Mouse (Mus musculus) 3T3-L1 (cell line): ENCODE measurements around the gene Rarres2.

Experiments
- DNase-seq: peaks from one replicate; pipeline ENCODE4 v3.0.0-alpha.2; 2015; ENCODE audit warnings: low read depth, low spot score

Gene Rarres2

GRCm38 (mm10) chr6:48572572-48573061 is at the start of gene Rarres2:
Gene Rarres2, minus strand, starts transcription at chr6:48572789.
- DNase-seq, result no peak

DNA sequence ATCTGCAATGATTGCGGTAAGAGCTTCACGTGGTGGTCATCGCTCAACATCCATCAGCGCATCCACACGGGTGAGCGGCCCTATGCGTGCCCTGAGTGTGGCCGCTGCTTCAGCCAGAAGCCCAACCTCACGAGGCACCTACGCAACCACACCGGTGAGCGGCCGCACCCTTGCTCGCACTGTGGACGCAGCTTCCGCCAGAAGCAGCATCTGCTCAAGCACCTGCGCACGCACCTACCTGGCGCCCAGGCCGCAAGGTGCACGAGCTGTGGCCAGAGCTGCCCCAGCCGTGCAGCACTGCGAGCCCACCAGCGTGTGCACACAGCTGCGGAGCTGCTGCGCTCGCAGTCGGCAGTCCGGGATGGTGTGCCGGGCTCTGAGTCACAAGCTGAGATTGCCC is 47.4 kb upstream of the Rarres2 start:
- DNase-seq, result no peak

DNA sequence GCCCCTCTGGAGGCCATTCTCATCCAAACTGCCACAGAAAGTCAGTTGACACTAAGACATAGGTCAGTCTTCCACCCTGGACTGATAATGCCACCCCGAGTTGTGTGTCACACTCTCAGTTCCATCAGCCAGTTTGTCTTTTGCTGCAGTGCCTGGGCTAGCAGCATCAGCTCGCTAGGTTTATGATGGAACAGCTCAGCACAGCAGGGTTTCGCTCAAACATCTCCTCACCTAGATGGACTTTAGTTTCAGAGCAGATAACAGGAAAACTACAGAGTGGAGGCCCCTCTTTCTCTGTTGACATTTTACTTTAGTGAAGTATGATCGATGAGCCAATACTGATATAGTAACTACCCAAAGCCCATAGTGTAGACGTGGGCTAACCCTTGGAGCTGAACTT is 42.2 kb upstream of the Rarres2 start:
- no peak for DNase-seq

GRCm38 (mm10) chr6:48613464-48613863 is 40.9 kb upstream of the Rarres2 start:
- DNase-seq, result no peak

GRCm38 (mm10) chr6:48610657-48611056 is 38.1 kb upstream of the Rarres2 start:
- DNase-seq, result no peak

DNA sequence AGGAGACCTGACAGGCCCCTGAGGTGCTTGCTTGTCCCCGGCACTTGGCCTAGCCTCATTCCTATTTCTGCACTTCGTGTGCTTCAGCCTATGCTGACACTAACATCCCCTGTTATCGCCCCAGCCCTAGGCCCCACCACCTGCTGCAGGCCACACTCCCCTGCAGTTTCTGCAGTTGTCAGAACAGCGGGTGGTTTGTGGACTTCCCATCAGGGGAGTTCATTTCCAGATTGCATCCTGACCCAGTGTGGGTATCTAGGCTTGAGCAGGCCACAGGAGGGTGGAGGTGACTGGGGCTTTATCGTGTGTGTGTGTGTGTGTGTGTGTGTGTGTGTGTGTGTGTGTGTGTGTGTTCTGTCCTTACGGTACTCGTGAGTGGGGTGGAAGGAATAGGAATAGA is 36.9 kb upstream of the Rarres2 start:
- DNase-seq, result no peak

DNA sequence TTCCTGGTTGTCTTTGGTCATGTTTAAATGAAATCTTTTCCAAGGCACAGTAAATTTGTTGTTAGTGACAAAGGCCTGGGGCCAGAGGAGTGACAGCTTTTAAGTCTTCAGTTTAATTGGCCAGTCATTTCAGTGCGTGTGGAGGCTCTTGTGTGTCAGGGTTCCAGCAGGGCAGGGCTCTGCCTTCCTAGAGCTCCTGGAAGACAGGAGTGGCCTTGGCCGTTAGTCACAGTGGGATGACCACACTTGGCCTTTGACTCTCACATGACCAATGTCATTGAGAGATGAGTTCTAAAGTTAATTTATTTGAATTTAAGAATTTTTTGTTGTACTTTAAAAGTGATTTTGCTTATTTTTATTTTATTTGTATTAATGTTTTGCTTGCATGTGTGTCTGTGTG is 35.5 kb upstream of the Rarres2 start:
- no peak for DNase-seq

DNA sequence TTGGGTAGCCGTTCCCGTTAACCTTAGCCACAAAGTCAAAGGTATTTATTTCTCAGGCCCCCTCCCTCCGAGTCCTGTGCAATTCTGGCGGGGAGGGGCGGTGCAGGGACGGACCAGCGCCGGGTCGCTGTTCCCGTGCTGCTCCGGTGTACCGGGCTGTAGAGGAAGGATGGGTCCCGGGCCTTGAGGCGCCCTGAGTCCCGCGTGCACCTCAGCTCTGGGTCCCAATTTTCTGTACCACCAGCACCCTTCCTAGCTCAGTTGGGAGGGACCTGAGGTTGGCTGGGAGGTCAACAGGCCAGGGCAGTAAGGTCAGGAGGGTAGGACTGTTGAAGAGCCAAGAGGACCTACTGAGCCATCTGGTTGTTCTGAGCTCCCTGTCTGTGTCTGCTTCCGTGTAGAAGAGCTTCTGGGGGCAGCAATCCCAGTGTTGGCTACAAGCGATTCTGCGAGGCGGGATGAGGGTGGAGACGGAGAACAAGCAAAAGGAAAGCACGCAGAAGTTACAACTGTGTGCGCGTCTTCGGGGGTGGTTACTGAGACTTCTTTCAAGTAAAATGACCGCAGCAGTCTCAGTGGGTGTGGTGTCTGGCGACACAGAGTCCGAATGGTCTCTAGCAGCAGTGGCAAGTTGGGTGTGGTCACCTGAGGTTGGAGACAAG is 29.6 kb upstream of the Rarres2 start:
- DNase-seq, result no peak

DNA sequence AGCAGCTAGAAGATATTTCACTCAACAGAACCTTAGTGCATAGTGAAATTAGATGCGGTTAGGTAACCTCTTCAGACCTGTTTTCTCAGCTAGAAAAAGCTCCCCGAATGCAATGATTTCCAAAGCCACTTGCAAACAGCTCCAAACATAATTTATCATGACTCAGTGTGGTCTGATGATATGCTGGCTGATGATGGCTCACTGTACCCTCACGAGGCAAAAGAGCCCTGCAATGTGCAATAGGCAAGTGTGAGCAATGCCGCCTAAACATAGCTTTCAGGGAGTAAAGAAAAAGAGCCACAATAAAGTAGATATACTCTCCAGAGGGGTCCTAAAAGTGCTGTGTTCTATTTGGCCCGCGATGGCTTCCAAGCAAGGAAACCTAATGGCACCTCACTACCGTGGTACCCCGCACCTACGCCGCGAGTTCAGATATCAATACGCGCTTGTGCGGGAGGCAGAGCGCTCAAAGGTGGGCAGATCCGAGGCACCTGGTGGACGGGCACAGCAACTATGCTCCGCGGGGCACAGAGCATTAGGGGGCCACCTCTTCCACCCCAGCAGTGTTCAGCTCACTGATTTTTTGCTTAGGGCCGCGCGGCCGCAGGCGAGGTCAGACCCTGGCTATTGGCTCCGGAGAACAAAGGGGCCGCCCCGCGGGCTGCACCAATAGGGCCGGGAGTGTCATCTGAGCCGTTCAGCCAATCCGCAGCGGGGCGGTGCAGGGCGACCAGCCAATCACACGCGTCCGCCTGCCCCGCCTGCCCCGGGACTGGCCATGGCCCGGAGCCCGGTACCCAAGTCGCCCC is 28.9 kb upstream of the Rarres2 start, which contains the start of gene Zfp775:
Zfp775 (plus strand) TSS at position 793 of the 809 bp plus-strand sequence.
- DNase-seq, result peak; percentile 77

DNA sequence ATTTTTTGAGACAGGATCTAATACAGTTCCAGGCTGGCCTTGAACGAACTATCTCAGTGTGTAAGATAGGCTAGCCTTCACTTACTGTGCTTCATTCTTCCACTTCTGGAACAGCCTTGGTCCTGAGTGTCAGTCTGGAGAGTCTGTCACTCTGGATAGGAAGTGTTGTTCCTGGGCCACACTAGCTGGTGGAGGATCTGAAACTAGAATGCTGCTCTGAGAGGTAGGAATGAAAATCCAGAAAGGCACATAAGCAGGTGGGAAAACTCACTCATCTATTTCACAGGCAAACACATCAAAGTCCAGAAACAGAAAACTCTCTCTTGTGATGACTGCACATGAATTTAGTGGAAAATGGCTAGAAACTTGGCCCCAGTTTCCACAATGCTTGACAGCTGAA is 28.0 kb upstream of the Rarres2 start:
- no peak for DNase-seq

GRCm38 (mm10) chr6:48597233-48597625 is 24.6 kb upstream of the Rarres2 start:
- no peak for DNase-seq

- no peak for DNase-seq
Measured at GRCm38 (mm10) chr6:48596545-48597232, 24.1 kb upstream of the Rarres2 start.

DNA sequence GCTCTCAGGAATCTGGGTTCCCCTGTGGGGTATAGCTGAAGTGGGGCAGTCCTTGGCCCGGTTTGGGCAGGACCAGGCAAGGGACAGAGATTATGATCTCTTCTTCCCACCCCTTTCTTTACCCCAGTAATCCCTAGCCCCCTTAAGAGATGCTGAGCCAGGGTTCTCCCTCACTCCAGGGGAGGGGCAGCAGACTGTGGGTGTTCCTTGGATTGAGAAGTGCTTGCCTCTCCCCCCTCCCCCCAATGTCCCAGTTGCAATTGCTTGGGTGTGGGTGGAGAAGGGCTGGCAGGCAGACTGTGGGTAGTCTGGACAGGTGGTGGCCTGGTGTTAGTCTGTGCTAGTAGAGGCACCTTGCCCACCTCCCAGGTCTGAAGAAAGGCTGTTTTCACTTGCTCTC is 22.7 kb upstream of the Rarres2 start:
- no peak for DNase-seq

GRCm38 (mm10) chr6:48594043-48594738 is 21.6 kb upstream of the Rarres2 start:
- DNase-seq, result peak; percentile 60

DNA sequence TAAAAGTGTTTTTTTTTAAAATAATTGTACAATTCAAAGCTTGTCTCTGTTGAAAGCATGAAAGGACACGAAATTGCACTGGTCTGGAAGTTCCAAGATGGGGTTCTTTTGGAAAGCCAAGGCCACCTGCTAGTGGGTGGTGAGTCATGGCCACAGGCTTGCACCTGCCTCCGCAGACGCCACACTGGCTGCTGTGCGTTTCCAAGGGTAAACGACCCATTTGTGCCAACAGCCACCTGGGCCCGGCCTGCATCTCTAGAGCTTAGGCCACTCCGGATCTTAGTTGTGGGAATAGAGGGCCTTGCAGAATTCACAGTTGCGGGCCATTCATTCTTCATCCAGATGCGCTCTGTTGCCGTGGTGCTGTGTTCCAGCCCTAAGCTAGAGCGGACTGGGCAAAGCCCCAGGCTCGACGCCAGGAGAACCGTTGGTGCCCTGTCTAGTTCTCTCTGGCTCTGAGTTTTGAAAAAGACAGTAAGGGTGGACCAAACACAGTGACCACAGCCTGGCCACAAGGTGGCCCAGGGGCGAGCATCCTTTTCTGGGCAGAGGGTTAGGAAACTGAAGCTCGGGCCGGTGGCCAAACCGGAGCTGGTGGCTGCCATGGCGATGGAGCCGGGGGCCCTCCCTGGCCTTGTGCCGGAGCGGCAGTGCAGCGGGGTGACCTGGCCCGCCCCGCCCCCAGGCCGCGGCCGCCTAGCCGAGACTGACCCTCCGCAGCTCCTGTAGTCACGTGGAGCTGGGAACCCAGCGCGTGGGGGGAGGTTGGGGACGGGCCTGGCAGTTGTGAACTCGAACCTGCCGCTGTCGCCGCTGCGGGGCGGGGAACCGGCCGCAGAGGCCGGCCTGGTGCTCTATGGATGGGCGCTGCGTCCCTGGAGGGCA is 20.8 kb upstream of the Rarres2 start, which contains the start of the genes Repin1 and Gm44965:
Repin1 (plus strand) TSS at position 726 of the 885 bp plus-strand sequence.
Gm44965 (plus strand) TSS at position 784 of the 885 bp plus-strand sequence.
- peak; percentile 92 for DNase-seq

GRCm38 (mm10) chr6:48591871-48592270 is 19.3 kb upstream of the Rarres2 start:
- no peak for DNase-seq

DNA sequence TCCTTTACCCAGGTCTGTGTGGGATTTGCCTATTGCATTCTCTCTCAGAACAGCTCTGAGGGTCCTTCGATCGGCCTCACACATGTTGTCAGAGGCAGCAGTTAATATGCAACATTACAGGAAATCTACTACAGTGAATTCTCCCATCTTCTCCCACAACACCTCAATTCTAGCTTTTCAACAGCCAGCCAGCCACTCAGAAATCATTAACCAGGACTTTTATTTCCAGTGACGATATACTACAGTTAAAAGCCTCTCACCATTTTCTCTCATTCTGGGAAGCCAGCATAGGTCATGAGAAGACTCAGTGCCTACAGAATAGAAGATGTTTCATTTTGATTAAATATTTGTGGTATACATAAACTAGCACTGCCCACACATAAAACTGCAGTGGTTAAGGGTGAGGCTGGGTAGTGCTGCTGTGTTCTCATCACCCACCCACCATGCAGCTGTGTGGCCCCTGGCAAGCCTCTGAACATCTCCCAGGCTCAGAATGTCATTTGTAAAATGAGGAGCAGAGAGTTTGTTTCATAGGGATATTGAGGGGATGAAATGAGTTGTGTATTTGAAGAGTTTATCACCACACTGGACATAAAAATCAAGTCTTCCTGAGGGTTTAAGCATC is 18.7 kb upstream of the Rarres2 start:
- DNase-seq, result no peak

DNA sequence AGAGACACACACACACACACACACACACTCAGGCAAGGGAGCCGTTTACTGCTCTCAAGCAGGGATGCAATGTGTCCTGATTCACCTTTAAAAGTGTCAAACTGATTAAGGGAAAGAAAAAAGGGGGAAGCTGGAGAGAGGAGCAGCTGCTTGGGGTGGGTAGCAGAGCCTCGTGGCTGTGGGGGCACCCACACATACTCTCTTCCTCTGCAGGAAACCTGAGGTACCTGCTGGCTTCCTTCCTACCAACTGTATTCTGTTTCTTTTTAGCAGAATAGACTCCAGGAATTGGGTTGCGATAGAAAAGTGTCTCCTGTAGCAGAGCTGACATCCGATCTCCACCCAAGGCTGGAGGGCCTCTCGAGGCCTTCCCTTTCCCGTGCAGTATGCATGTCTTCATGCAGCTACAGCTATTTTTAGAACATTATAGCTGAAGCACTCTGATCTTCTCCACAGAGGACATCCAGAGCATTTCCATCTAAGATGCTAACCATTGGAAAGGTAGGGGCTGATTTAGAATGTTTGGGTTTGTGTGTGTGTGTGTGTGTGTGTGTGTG is 16.7 kb upstream of the Rarres2 start, which contains the start of gene Gm45021:
Gm45021 (plus strand) TSS at position 417 of the 557 bp plus-strand sequence.
- no peak for DNase-seq

- peak; percentile 87 for DNase-seq
Measured at GRCm38 (mm10) chr6:48582037-48582436, 9.4 kb upstream of the Rarres2 start.

- DNase-seq, result no peak
Measured at GRCm38 (mm10) chr6:48581257-48581656, 8.7 kb upstream of the Rarres2 start.
